Mouse (Mus musculus): ENCODE measurements around the gene Kif5a.

Gene Kif5a

GRCm38 (mm10) chr10:127266112-127267091, 3.3 kb upstream of the Kif5a start, which contains the start of gene Dctn2:
Dctn2 (plus strand) TSS chr10:127266368.
- in situ Hi-C loops (cut with MboI, MseI): no loop called here

- in situ Hi-C loops (cut with MboI, MseI): no loop called here
Observed at GRCm38 (mm10) chr10:127265727-127266111, 2.6 kb upstream of the Kif5a start.

GRCm38 (mm10) chr10:127264971-127265370, 1.8 kb upstream of the Kif5a start:
- in situ Hi-C loops (cut with MboI, MseI): no loop called here

GRCm38 (mm10) chr10:127264336-127264735, 1.2 kb upstream of the Kif5a start:
- in situ Hi-C loops (cut with MboI, MseI): no loop called here

- in situ Hi-C loops (cut with MboI, MseI): no loop called here
Observed at GRCm38 (mm10) chr10:127263631-127264030, 483 bp upstream of the Kif5a start.

GRCm38 (mm10) chr10:127261706-127262547, 1.2 kb downstream of the Kif5a start:
- in situ Hi-C loops (cut with MboI, MseI): no loop called here

- in situ Hi-C loops (cut with MboI, MseI): no loop called here
Observed at GRCm38 (mm10) chr10:127258489-127258888, 4.7 kb downstream of the Kif5a start.

GRCm38 (mm10) chr10:127257790-127258189, 5.4 kb downstream of the Kif5a start:
- in situ Hi-C loops (cut with MboI, MseI): no loop called here

GRCm38 (mm10) chr10:127255625-127256345, 7.4 kb downstream of the Kif5a start:
- in situ Hi-C loops (cut with MboI, MseI): no loop called here

- in situ Hi-C loops (cut with MboI, MseI): no loop called here
Observed at GRCm38 (mm10) chr10:127250810-127251209, 12.3 kb downstream of the Kif5a start.

GRCm38 (mm10) chr10:127238241-127238824, 24.8 kb downstream of the Kif5a start:
- in situ Hi-C loops (cut with MboI, MseI): no loop called here

GRCm38 (mm10) chr10:127236541-127236940, 26.6 kb downstream of the Kif5a start:
- in situ Hi-C loops (cut with MboI, MseI): no loop called here

- in situ Hi-C loops (cut with MboI, MseI): loop anchor here (5.0 kb wide), 1 partner anchor 56 kb away; no protein-coding TSS in a partner anchor
Observed at GRCm38 (mm10) chr10:127233141-127233540, 30.0 kb downstream of the Kif5a start.

GRCm38 (mm10) chr10:127231741-127232140, 31.4 kb downstream of the Kif5a start:
- in situ Hi-C loops (cut with MboI, MseI): loop anchor here (5.0 kb wide), 1 partner anchor 54 kb away; no protein-coding TSS in a partner anchor

GRCm38 (mm10) chr10:127230693-127231092, 32.5 kb downstream of the Kif5a start:
- in situ Hi-C loops (cut with MboI, MseI): loop anchor here (5.0 kb wide), 1 partner anchor 53 kb away; no protein-coding TSS in a partner anchor

- in situ Hi-C loops (cut with MboI, MseI): loop anchor here in 1 of 2 experiments (5.0 kb wide), 1 partner anchor 102 kb away; no protein-coding TSS in a partner anchor
Observed at GRCm38 (mm10) chr10:127228897-127229296, 34.3 kb downstream of the Kif5a start.

GRCm38 (mm10) chr10:127227163-127227562, 36.0 kb downstream of the Kif5a start:
- in situ Hi-C loops (cut with MboI, MseI): loop anchor here in 1 of 2 experiments (5.0 kb wide), 1 partner anchor 100 kb away; no protein-coding TSS in a partner anchor

GRCm38 (mm10) chr10:127226318-127226895, 36.7 kb downstream of the Kif5a start:
- in situ Hi-C loops (cut with MboI, MseI): loop anchor here in 1 of 2 experiments (5.0 kb wide), 1 partner anchor 99 kb away; no protein-coding TSS in a partner anchor

- in situ Hi-C loops (cut with MboI, MseI): loop anchor here in 1 of 2 experiments (5.0 kb wide), 1 partner anchor 98 kb away; no protein-coding TSS in a partner anchor
Observed at GRCm38 (mm10) chr10:127225732-127226131, 37.4 kb downstream of the Kif5a start.

GRCm38 (mm10) chr10:127225213-127225612, 37.9 kb downstream of the Kif5a start:
- in situ Hi-C loops (cut with MboI, MseI): loop anchor here in 1 of 2 experiments (5.0 kb wide), 1 partner anchor 98 kb away; no protein-coding TSS in a partner anchor

All from T-helper 17 cell (primary cell).